In the genomic region with DNA sequence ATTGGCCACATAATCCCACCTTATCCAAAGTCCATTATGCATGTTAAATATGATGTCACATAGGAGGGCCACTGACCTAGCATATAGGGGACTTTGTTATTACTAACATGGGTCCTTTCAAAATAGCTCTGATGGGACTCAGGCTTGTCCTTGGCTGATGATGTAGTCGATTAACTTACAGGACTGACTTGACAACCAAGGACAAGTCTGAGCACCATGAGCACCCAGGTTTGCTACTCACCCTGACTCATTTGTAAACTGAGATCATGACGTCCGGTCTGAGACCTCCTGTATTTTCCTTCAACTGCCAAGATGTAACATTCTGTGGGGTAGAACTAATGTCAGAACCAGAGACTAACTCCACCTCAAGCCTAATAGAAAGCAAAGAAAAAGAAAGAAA, we compare ENCODE assay signal across 27 mouse cellular contexts.
"Had no signal": no experiment of that assay in that cellular context is flagged by ENCODE, and none has a peak within 500 bp of the region (broad histone marks: within the 10 kb centered on the region; RNA-seq: fewer than 3 reads in every experiment).

No protein-coding gene starts in this region.

- H3K36me3 ChIP-seq: heart, embryonic 13.5 days; heart, embryonic 15.5 days; hindbrain, embryonic 13.5 days; hindbrain, embryonic 15.5 days; kidney, embryonic 15.5 days; limb, embryonic 13.5 days; limb, embryonic 15.5 days; liver, embryonic 12.5 days had no signal

- H3K9ac ChIP-seq: heart, embryonic 13.5 days; heart, embryonic 15.5 days; hindbrain, embryonic 13.5 days; hindbrain, embryonic 15.5 days; kidney, embryonic 15.5 days; limb, embryonic 13.5 days; limb, embryonic 15.5 days; liver, embryonic 12.5 days; liver, embryonic 14.5 days had no signal

- H3K27me3 ChIP-seq: limb, embryonic 13.5 days; limb, embryonic 15.5 days; liver, embryonic 12.5 days had no signal

- H3K9me3 ChIP-seq: heart, embryonic 13.5 days; heart, embryonic 15.5 days; hindbrain, embryonic 13.5 days; hindbrain, embryonic 15.5 days; kidney, embryonic 15.5 days; limb, embryonic 13.5 days; limb, embryonic 15.5 days; liver, embryonic 12.5 days had no signal

- DNase-seq: gastrocnemius, adult 2 months; gastrocnemius, postnatal 10 days; gastrocnemius, postnatal 36 days; heart, adult 18-20 months; heart, postnatal 14 days; heart, postnatal 36 days; kidney, adult 11 months; kidney, adult 2 months; kidney, adult 9 months; kidney, postnatal 14 days; kidney, postnatal 36 days; layer of hippocampus, adult 9-11 months; layer of hippocampus, postnatal 36 days; left cerebral cortex, postnatal 4 days; lung, adult 18-20 months had no signal

- H3K4me3 ChIP-seq: gastrocnemius, adult 2 months; heart, embryonic 13.5 days; heart, embryonic 15.5 days; hindbrain, embryonic 13.5 days; hindbrain, embryonic 15.5 days; kidney, embryonic 15.5 days; limb, embryonic 13.5 days; limb, embryonic 15.5 days; liver, embryonic 12.5 days had no signal

- H3K27ac ChIP-seq: gastrocnemius, adult 2 months; heart, embryonic 13.5 days; heart, embryonic 15.5 days; hindbrain, embryonic 13.5 days; hindbrain, embryonic 15.5 days; hindbrain, postnatal 0 days; kidney, embryonic 15.5 days; kidney, postnatal 0 days; limb, embryonic 13.5 days; limb, embryonic 15.5 days; liver, embryonic 12.5 days; liver, embryonic 14.5 days had no signal

- H3K4me1 ChIP-seq: heart, embryonic 15.5 days; hindbrain, embryonic 15.5 days; kidney, embryonic 15.5 days; limb, embryonic 13.5 days; limb, embryonic 15.5 days; liver, embryonic 12.5 days had no signal

- H3K4me2 ChIP-seq: heart, embryonic 11.5 days; heart, embryonic 13.5 days; heart, embryonic 15.5 days; hindbrain, embryonic 13.5 days; hindbrain, embryonic 15.5 days; kidney, embryonic 15.5 days; limb, embryonic 13.5 days; limb, embryonic 15.5 days; liver, embryonic 12.5 days had no signal
